Mouse (Mus musculus) embryonic fibroblast, embryonic 13.5 days (primary cell): Measurements from ENCODE around the gene Bdp1.

Experiments
- CTCF ChIP-seq: IDR thresholded peaks from 2 replicates; pipeline ENCODE4 v1.5.1; 2011; ENCODE audit warnings: mild to moderate bottlenecking, control low read depth, low read length, moderate library complexity, borderline replicate concordance; ENCODE audit not compliant: insufficient read depth
- POLR2A ChIP-seq: IDR thresholded peaks from 2 replicates; pipeline ENCODE4 v1.6.1; 2011; ENCODE audit warnings: low read depth, mild to moderate bottlenecking, control low read depth, low read length, moderate library complexity

DNA sequence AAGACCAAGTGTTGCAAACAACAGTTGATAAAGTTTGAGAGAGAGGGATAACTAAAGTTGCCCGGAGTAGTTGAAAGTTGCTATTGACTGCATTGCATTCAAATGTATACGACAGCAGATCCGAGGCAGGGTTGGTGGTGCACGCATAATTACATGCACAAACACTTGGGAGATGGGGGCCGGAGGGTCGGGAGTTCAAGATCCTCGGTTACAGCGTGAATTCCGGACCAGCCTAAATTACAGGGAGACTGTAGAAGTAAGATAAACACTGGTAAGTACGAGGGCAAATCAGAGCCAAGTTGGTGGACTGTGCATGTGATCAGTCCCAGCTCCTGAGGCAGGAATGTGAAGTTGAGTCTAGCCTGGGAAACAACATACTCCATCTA is 21.4 kb upstream of the Bdp1 start:
- TF ChIP-seq CTCF (no peak), POLR2A (no peak)
